Mouse (Mus musculus) intestine, postnatal 0 days (tissue): ENCODE data around the gene Lmo4. TPM values are rescaled to one million over a fixed set of nuclear protein-coding genes. Genes with fewer than 3 reads are reported as not detected.

Experiments
- ATAC-seq: fragments of 200-750 bp; cut with Nextera tagmentation; 2 replicates; pipeline ENCODE4 v1.8.0; 2017; ENCODE audit warnings: mild to moderate bottlenecking, moderate TSS enrichment, moderate library complexity
- H3K27ac ChIP-seq: fragments of 300-500 bp; sonication (generic); 2 replicates; pipeline ENCODE4 v1.5.1; 2014; ENCODE audit warnings: mild to moderate bottlenecking, low read depth, low read length, moderate library complexity
- H3K27me3 ChIP-seq: fragments of 300-500 bp; sonication (generic); replicated peaks from 2 replicates; pipeline ENCODE4 v1.6.1; 2014; ENCODE audit warnings: low read length, mixed read lengths; ENCODE audit not compliant: control insufficient read depth, insufficient read depth
- H3K36me3 ChIP-seq: fragments of 300-500 bp; sonication (generic); 2 replicates; pipeline ENCODE4 v1.6.1; 2014; ENCODE audit warnings: mild to moderate bottlenecking, moderate library complexity; ENCODE audit not compliant: control insufficient read depth, insufficient read depth
- H3K4me1 ChIP-seq: fragments of 300-500 bp; sonication (generic); replicated peaks from 2 replicates; pipeline ENCODE4 v1.6.1; 2014; ENCODE audit warnings: antibody characterized with exemption, low read length, mixed read lengths; ENCODE audit not compliant: control insufficient read depth, insufficient read depth
- H3K4me2 ChIP-seq: fragments of 300-500 bp; sonication (generic); replicated peaks from 2 replicates; pipeline ENCODE4 v1.6.1; 2014; ENCODE audit warnings: low read depth, mild to moderate bottlenecking, moderate library complexity
- H3K4me3 ChIP-seq: fragments of 300-500 bp; sonication (generic); 2 replicates; pipeline ENCODE4 v1.5.1; 2014; ENCODE audit warnings: low read depth, low read length
- H3K9ac ChIP-seq: fragments of 300-500 bp; sonication (generic); 2 replicates; pipeline ENCODE4 v1.6.1; 2014; ENCODE audit warnings: mild to moderate bottlenecking, low read depth, low read length
- H3K9me3 ChIP-seq: fragments of 300-500 bp; sonication (generic); 2 replicates; pipeline ENCODE4 v1.6.1; 2016; ENCODE audit warnings: mixed run types; ENCODE audit not compliant: control insufficient read depth
- CTCF ChIP-seq: sonication (generic); IDR thresholded peaks from 2 replicates; pipeline ENCODE4 v1.5.1; 2016; ENCODE audit warnings: low read depth, mild to moderate bottlenecking, control low read depth, antibody characterized with exemption, moderate library complexity
- WGBS: fragments of 180-500 bp; shearing (Covaris S2); extraction: QIAGEN DNeasy Blood & Tissue Kit; methylation state at CpG from one replicate; pipeline ENCODE4 v1.1.7; 2014; 5-methylcytosine and 5-hydroxymethylcytosine counted together
- polyA plus RNA-seq: library from polyadenylated mRNA; unstranded; fragments of >200 nt; fragmentation: Nextera tagmentation; extraction: Ambion mirVana; gene quantifications from 2 replicates; pipeline ENCODE4 v1.2.1, GENCODE M21; 2015

Lmo4 gene
- polyA plus RNA-seq, 1 experiment from 2014 or later: 23.5 TPM

GRCm38 (mm10) chr3:144238482-144238881 is 33.5 kb upstream of the Lmo4 start:
- WGBS: 96% methylated on average over 11 of the region's 11 CpGs

GRCm38 (mm10) chr3:144232347-144233008 is 27.5 kb upstream of the Lmo4 start:
- no peaks in the 10 kb centered on the region for H3K9me3 ChIP-seq
- H3K27ac ChIP-seq: no peak overlapping the region
- no peak for ATAC-seq
- H3K4me1 ChIP-seq: 0 out of 2 replicates have a peak, but pooled peaks cover 4% of the 10 kb centered on the region
- no peaks in the 10 kb centered on the region for H3K36me3 ChIP-seq
- no peak overlapping the region for H3K4me3 ChIP-seq
- H3K27me3 ChIP-seq: no peaks in the 10 kb centered on the region
- 67% methylated on average over 11 of the region's 11 CpGs for WGBS
- no peak overlapping the region for H3K4me2 ChIP-seq
- TF ChIP-seq CTCF: no peak
- H3K9ac ChIP-seq: no peak overlapping the region

More at GRCm38 (mm10) chr3:144238482-144238881, 33.5 kb upstream of the Lmo4 start:
- H3K27ac ChIP-seq: no peak overlapping the region
- H3K27me3 ChIP-seq: no peaks in the 10 kb centered on the region
- no peaks in the 10 kb centered on the region for H3K9me3 ChIP-seq
- no peak overlapping the region for H3K4me2 ChIP-seq
- H3K9ac ChIP-seq: no peak overlapping the region
- no peak overlapping the region for H3K4me3 ChIP-seq
- TF ChIP-seq CTCF: no peak
- ATAC-seq: no peak
- no peaks in the 10 kb centered on the region for H3K4me1 ChIP-seq
- H3K36me3 ChIP-seq: no peaks in the 10 kb centered on the region

GRCm38 (mm10) chr3:144231931-144232330 is 26.9 kb upstream of the Lmo4 start:
- Histone ChIP-seq H3K9me3 (no peaks in the 10 kb centered on the region), H3K27ac (no peak overlapping the region), H3K27me3 (no peaks in the 10 kb centered on the region), H3K36me3 (no peaks in the 10 kb centered on the region), H3K4me1 (0 out of 2 replicates have a peak, but pooled peaks cover 4% of the 10 kb centered on the region), H3K9ac (no peak overlapping the region), H3K4me2 (no peak overlapping the region), H3K4me3 (no peak overlapping the region)
- peak; percentile 69 for ATAC-seq
- no peak for TF ChIP-seq CTCF
- WGBS: 57% methylated on average over 6 of the region's 6 CpGs

GRCm38 (mm10) chr3:144231419-144231818 is 26.4 kb upstream of the Lmo4 start:
- Histone ChIP-seq H3K4me2 (no peak overlapping the region), H3K9ac (no peak overlapping the region), H3K9me3 (no peaks in the 10 kb centered on the region), H3K4me1 (0 out of 2 replicates have a peak, but pooled peaks cover 4% of the 10 kb centered on the region), H3K27me3 (no peaks in the 10 kb centered on the region), H3K36me3 (no peaks in the 10 kb centered on the region), H3K4me3 (no peak overlapping the region), H3K27ac (no peak overlapping the region)
- 83% methylated on average over 7 of the region's 7 CpGs for WGBS
- ATAC-seq: 0 out of 2 replicates have a peak, but pooled peaks have one; percentile 16
- TF ChIP-seq CTCF: no peak

- no peak overlapping the region for H3K27ac ChIP-seq
- WGBS: 77% methylated on average over 9 of the region's 9 CpGs
- H3K4me3 ChIP-seq: no peak overlapping the region
- no peak for ATAC-seq
- no peaks in the 10 kb centered on the region for H3K36me3 ChIP-seq
- H3K4me2 ChIP-seq: no peak overlapping the region
- no peaks in the 10 kb centered on the region for H3K27me3 ChIP-seq
- no peak for TF ChIP-seq CTCF
- 0 out of 2 replicates have a peak, but pooled peaks cover 4% of the 10 kb centered on the region for H3K4me1 ChIP-seq
- H3K9ac ChIP-seq: no peak overlapping the region
- H3K9me3 ChIP-seq: no peaks in the 10 kb centered on the region
Observed at GRCm38 (mm10) chr3:144230016-144230415, 25.0 kb upstream of the Lmo4 start.

- Histone ChIP-seq H3K4me3 (no peak overlapping the region), H3K4me1 (0 out of 2 replicates have a peak, but pooled peaks cover 4% of the 10 kb centered on the region), H3K27me3 (no peaks in the 10 kb centered on the region), H3K36me3 (no peaks in the 10 kb centered on the region), H3K4me2 (no peak overlapping the region), H3K27ac (no peak overlapping the region), H3K9me3 (no peaks in the 10 kb centered on the region), H3K9ac (no peak overlapping the region)
- 78% methylated on average over 7 of the region's 7 CpGs for WGBS
- ATAC-seq: no peak
- TF ChIP-seq CTCF: no peak
Observed at GRCm38 (mm10) chr3:144229312-144229711, 24.3 kb upstream of the Lmo4 start.
